Mouse (Mus musculus) cerebellum, adult 11-12 months (tissue): ENCODE results near the gene Scgn.

ENCODE experiments used
- DNase-seq: peaks from one replicate; pipeline ENCODE4 v3.0.0; 2022

Scgn gene

DNA sequence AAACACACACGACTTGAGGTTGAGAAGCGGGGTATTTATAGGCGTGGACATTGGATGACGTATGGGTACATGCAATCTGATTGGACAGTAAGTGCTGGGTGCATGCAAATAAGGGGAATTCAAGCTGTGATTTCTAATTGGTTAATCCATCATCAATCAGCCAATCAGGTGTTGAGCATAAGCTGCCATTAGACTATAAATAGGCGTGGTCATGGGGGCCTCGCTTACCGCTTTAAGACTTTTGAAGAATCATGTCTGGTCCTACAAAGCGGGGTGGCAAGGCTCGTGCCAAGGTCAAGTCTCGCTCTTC is 56.8 kb downstream of the Scgn start, which contains the start of gene Hist1h2aa:
Gene Hist1h2aa, plus strand, starts transcription at position 252 of the 310 bp plus-strand sequence.
- DNase-seq, result no peak

DNA sequence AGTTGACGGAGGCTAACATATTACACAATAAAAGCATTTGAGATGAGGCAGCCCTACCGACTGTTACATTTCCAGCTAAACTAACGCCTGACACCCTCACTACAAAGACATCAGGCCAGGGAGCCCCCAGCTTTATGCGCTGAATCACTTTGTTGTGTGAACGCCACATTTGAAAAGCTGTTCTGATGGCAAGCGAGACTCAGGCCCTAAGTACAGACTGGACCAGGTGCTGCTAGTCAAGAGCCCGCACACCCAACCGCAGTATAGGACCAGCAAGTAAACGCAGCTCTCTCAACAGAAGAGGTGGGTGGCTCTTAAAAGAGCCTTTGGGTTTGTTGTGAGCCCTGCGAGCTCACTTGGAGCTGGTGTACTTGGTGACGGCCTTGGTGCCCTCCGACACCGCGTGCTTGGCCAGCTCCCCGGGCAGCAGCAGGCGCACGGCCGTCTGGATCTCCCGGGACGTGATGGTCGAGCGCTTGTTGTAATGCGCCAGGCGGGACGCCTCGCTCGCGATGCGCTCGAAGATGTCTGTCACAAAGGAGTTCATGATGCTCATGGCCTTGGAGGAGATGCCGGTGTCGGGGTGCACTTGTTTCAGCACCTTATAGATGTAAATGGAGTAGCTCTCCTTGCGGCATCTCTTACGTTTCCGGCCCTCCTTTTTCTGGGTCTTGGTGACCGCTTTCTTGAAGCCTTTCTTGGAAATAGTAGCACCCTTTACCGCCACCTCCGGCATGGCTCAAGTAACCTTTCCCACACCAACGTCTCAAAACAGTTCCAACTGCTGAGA is 57.4 kb downstream of the Scgn start, which contains the start of gene Hist1h2ba:
Gene Hist1h2ba, minus strand, starts transcription at position 736 of the 790 bp plus-strand sequence.
- DNase-seq, result no peak

- DNase-seq, result no peak
Observed at GRCm38 (mm10) chr13:23930904-23931303, 60.1 kb downstream of the Scgn start.

DNA sequence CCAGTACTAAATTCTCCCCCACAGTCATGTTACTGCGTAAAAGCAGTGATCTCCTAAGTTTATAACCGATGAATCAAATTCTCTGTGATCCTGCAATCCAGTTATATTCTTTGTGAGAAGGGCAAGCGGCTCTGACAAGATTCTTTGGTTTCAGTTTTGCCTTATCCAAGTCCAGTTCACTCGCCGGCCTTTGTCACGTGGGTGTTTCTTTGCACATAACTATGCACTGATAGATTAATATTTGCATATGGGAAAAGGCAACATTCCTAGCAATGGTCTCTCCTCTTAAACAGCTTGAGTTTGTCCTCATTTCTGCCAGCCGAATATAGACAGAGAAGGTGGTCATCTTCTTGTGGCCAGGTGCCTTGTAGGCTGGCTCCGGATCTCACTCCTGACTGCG is 60.6 kb downstream of the Scgn start:
- no peak for DNase-seq

- no peak for DNase-seq
Observed at GRCm38 (mm10) chr13:23928637-23929036, 62.4 kb downstream of the Scgn start.

- DNase-seq, result no peak
Observed at GRCm38 (mm10) chr13:23925792-23926191, 65.2 kb downstream of the Scgn start.

- DNase-seq, result no peak
Observed at GRCm38 (mm10) chr13:23917674-23918073, 73.3 kb downstream of the Scgn start.

DNA sequence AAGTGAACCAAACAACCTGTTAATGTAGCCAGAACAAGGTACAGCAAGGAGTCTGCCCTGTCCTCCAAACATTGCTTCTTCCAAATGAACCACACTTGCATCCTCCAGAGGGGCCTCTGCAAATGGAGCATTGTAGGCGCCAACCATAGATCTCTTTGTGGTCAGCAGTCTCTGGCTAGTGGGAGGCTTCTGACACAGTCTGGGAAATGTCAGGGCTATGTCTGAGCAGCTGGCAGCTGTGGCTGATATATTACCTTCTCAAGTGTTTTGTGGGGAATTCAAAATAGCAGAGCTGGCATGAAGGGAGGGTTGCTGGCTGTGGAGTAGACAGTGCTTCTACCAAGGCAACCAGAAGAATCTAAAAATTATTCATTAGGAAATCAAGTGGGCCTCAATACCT is 74.9 kb downstream of the Scgn start:
- DNase-seq, result no peak

- no peak for DNase-seq
Observed at GRCm38 (mm10) chr13:23914376-23915167, 76.4 kb downstream of the Scgn start, which contains the start of gene Slc17a4. Slc17a4 (minus strand) TSS chr13:23915009.

GRCm38 (mm10) chr13:23913791-23914306 is 77.2 kb downstream of the Scgn start:
- DNase-seq, result no peak

DNA sequence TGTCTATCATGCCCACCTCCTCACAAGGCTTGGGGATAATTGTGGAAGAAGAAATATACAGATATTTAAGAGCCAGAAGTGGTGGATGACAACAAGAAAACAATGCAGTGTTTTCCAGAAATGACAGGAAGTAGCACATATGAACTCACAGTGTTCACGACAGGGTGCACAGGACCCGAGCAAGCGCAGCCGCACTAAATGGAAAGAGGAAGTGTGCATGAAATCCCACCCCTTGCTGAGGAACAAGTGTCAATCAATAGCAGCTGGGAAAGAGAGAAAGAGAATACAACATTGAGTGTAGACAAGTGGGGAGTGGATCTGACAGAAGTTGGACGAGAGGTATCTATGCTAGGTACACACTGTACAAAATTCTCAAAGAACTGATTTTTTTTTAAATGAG is 79.7 kb downstream of the Scgn start:
- DNase-seq, result no peak

DNA sequence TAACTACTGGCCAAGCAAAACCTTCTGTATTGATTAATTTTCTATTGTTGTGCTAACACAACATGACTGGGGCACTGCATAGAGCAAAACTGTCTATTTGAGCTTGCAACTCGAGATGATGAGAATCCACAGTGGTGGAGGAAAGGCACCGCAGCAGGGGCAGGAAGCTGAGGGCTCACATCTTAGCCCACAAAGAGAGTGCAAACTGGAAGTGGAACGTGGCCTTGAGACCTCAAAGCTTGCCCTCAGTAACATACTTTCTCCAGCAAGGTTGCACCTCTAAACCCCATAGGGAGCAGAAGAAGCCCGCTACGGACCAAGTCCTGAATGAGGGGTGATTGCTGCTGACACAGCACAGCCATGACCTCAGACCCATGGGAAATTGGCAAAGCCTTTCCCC is 80.9 kb downstream of the Scgn start:
- no peak for DNase-seq

- DNase-seq, result no peak
Observed at GRCm38 (mm10) chr13:23906906-23907305, 84.1 kb downstream of the Scgn start.
